Mouse (Mus musculus) E14TG2a.4 (cell line): ENCODE measurements at regions not wholly inside any gene's neighbourhood (a gene's known extent, or its start where the extent isn't known, plus 50 kb on each side); places are given as distances from the start of the nearest gene placed in this dataset.

Experiments used
- CTCF ChIP-seq: conservative IDR thresholded peaks from 2 replicates; pipeline ENCODE4 v1.5.1; 2014; ENCODE audit warnings: low read length
- POU5F1 ChIP-seq: IDR thresholded peaks from 2 replicates; pipeline ENCODE4 v1.6.1; 2014; ENCODE audit warnings: low read length, borderline replicate concordance

GRCm38 (mm10) chr19:52816202-52816601, 223.8 kb downstream of the Xpnpep1 start:
- TF ChIP-seq CTCF, result no peak
- TF ChIP-seq POU5F1, result no peak
